Mouse (Mus musculus) heart, adult 2 months (tissue): Measurements from ENCODE around the gene Dab1.

Source experiments
- EP300 ChIP-seq: fragments of 200-500 bp; IDR thresholded peaks from 2 replicates; pipeline ENCODE4 v1.6.1; 2011; ENCODE audit warnings: low read depth, low read length, control low read depth; ENCODE audit not compliant: insufficient read depth
- POLR2A ChIP-seq: fragments of 200-500 bp; IDR thresholded peaks from 2 replicates; pipeline ENCODE4 v1.6.1; 2011; ENCODE audit warnings: mild to moderate bottlenecking, low read depth, low read length, control low read depth; ENCODE audit not compliant: insufficient read depth

DNA sequence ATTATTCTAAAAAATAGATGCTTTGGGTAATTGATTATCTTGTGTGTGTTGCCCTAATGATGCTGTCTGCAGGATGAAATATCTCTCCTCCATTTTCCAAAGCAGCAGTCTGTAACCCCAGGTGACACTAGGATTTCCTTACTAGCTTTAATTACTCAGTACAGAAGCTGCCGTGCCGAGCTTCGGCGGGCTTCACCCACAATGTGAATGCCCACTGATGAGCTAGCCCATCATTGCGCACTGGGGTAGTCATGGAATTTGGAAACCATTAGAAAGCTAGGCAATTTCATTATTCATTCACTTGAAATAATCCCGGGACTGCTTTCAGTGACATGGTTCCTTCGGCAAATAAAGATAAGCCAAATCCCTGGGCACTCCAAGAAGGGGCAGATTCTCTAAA, 894.5 kb downstream of the Dab1 start:
- TF ChIP-seq EP300 (no peak), POLR2A (no peak)
